Mouse (Mus musculus) liver, postnatal 0 days (tissue): ENCODE measurements at regions not wholly inside any gene's neighbourhood (a gene's known extent, or its start where the extent isn't known, plus 50 kb on each side); places are given as distances from the start of the nearest gene placed in this dataset.

Experiments
- ATAC-seq: fragments of 200-750 bp; cut with Nextera tagmentation; 2 replicates; pipeline ENCODE4 v1.8.0; 2017; ENCODE audit warnings: mild to moderate bottlenecking, moderate library complexity
- DNase-seq: peaks from one replicate; pipeline ENCODE4 v3.0.0-alpha.2; 2016
- H3K27ac ChIP-seq: fragments of 300-500 bp; sonication (generic); 2 replicates; pipeline ENCODE4 v1.5.1; 2014; ENCODE audit warnings: antibody characterized with exemption, moderate library complexity, mild to moderate bottlenecking, low read depth
- H3K27me3 ChIP-seq: fragments of 300-500 bp; sonication (generic); 2 replicates; pipeline ENCODE4 v1.6.1; 2014; ENCODE audit warnings: low read length, control low read depth, mixed read lengths; ENCODE audit not compliant: insufficient read depth
- H3K36me3 ChIP-seq: fragments of 300-500 bp; sonication (generic); replicated peaks from 2 replicates; pipeline ENCODE4 v1.6.1; 2014; ENCODE audit warnings: mild to moderate bottlenecking, control low read depth, low read length, moderate library complexity, mixed read lengths; ENCODE audit not compliant: insufficient read depth
- H3K4me1 ChIP-seq: fragments of 300-500 bp; sonication (generic); 2 replicates; pipeline ENCODE4 v1.6.1; 2014; ENCODE audit warnings: antibody characterized with exemption, mild to moderate bottlenecking, control low read depth; ENCODE audit not compliant: insufficient read depth
- H3K4me2 ChIP-seq: fragments of 300-500 bp; sonication (generic); 2 replicates; pipeline ENCODE4 v1.6.1; 2014; ENCODE audit warnings: low read depth, mild to moderate bottlenecking, low read length, moderate library complexity, mixed read lengths
- H3K4me3 ChIP-seq: fragments of 300-500 bp; sonication (generic); 2 replicates; pipeline ENCODE4 v1.5.1; 2014; ENCODE audit warnings: low read depth, low read length
- H3K9ac ChIP-seq: fragments of 300-500 bp; sonication (generic); replicated peaks from 2 replicates; pipeline ENCODE4 v1.6.1; 2014; ENCODE audit warnings: mild to moderate bottlenecking, moderate library complexity
- H3K9me3 ChIP-seq: fragments of 300-500 bp; sonication (generic); 2 replicates; pipeline ENCODE4 v1.6.1; 2016; ENCODE audit warnings: mild to moderate bottlenecking, control low read depth, low read length, mixed read lengths
- CTCF ChIP-seq: sonication (generic); IDR thresholded peaks from 2 replicates; pipeline ENCODE4 v1.5.1; 2016; ENCODE audit warnings: antibody characterized with exemption, low read depth
- EP300 ChIP-seq: IDR thresholded peaks from 2 replicates; pipeline ENCODE4 v1.6.1; 2016; ENCODE audit warnings: antibody characterized with exemption, low read depth, mild to moderate bottlenecking
- WGBS: fragments of 180-500 bp; shearing (Covaris S2); extraction: QIAGEN DNeasy Blood & Tissue Kit; methylation state at CpG from one replicate; pipeline ENCODE4 v1.1.7; 2014; ENCODE audit not compliant: insufficient replicate concordance; 5-methylcytosine and 5-hydroxymethylcytosine counted together

GRCm38 (mm10) chr5:120054498-120055167 is 61.6 kb upstream of the Rbm19 start:
- no peaks in the 10 kb centered on the region for H3K9me3 ChIP-seq
- H3K4me1 ChIP-seq = no peaks in the 10 kb centered on the region
- no peaks in the 10 kb centered on the region for H3K27me3 ChIP-seq
- no peak overlapping the region for H3K4me2 ChIP-seq
- WGBS = 61% methylated on average over 5 of the region's 5 CpGs
- no peak overlapping the region for H3K4me3 ChIP-seq
- H3K27ac ChIP-seq = no peak overlapping the region
- H3K36me3 ChIP-seq = no peaks in the 10 kb centered on the region
- ATAC-seq (no peak), DNase-seq (no peak)
- no peak overlapping the region for H3K9ac ChIP-seq
- TF ChIP-seq EP300 (no peak), CTCF (no peak)
